Mouse (Mus musculus): ENCODE data around the gene Mkln1. TPM values are rescaled to one million over a fixed set of nuclear protein-coding genes. Genes with fewer than 3 reads are reported as not detected.

Gene Mkln1
- polyA plus RNA-seq, 1 experiment: 153 TPM

GRCm38 (mm10) chr6:31382989-31383388, 15.5 kb upstream of the Mkln1 start:
- H3K27ac ChIP-seq (ENCODE audit: insufficient read depth, low read length): no peak overlapping the region

DNA sequence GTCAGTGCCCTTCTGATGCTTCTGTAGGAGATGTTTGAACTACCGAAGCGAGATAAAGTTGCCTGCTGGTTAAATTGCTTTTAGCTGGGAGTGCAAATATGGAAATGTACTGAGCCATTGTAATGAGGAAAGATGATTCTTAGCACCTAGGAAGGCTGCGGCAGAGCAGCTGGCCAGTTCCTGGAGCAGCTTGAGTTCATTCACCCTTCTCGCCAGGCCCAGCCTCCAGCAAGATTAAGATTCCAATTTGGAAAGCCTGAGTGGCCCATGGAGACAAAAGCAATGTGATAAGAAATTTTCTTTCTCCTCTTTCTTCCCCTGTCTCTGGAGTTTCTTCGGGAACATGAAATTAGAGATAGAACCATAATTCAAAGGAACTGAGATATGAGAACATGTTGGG, 13.7 kb upstream of the Mkln1 start:
- no peaks in the 10 kb centered on the region for H3K27me3 ChIP-seq (ENCODE audit: control insufficient read depth, insufficient read depth, low read length, poor library complexity, severe bottlenecking)
- no peak overlapping the region for H3K9ac ChIP-seq (ENCODE audit: low read depth, poor library complexity, severe bottlenecking)
- no peak overlapping the region for H3K27ac ChIP-seq (ENCODE audit: insufficient read depth, low read length)
- H3K36me3 ChIP-seq (ENCODE audit: control insufficient read depth, insufficient read depth, low read length, poor library complexity, severe bottlenecking): no peaks in the 10 kb centered on the region
- H3K4me3 ChIP-seq (ENCODE audit: low read depth, low read length): no peak overlapping the region
- TF ChIP-seq POLR2A (IDR thresholded peaks at IDR 0.05; ENCODE audit: insufficient read depth, low read length) (no peak), CTCF (IDR thresholded peaks at IDR 0.05; ENCODE audit: low read depth, low read length) (no peak), EP300 (IDR thresholded peaks at IDR 0.05; ENCODE audit: insufficient read depth, low read depth, low read length) (no peak)
- no peaks in the 10 kb centered on the region for H3K9me3 ChIP-seq (replicated peaks; ENCODE audit: control insufficient read depth, insufficient read depth, low read length, poor library complexity, severe bottlenecking)
- no peaks in the 10 kb centered on the region for H3K4me1 ChIP-seq (ENCODE audit: control insufficient read depth, insufficient read depth, low read length)

More at GRCm38 (mm10) chr6:31382989-31383388, 15.5 kb upstream of the Mkln1 start:
- no peaks in the 10 kb centered on the region for H3K36me3 ChIP-seq (ENCODE audit: control insufficient read depth, insufficient read depth, low read length, poor library complexity, severe bottlenecking)
- H3K4me1 ChIP-seq (ENCODE audit: control insufficient read depth, insufficient read depth, low read length): no peaks in the 10 kb centered on the region
- no peaks in the 10 kb centered on the region for H3K9me3 ChIP-seq (replicated peaks; ENCODE audit: control insufficient read depth, insufficient read depth, low read length, poor library complexity, severe bottlenecking)
- H3K9ac ChIP-seq (ENCODE audit: low read depth, poor library complexity, severe bottlenecking): no peak overlapping the region
- H3K4me3 ChIP-seq (ENCODE audit: low read depth, low read length): no peak overlapping the region
- TF ChIP-seq CTCF (IDR thresholded peaks at IDR 0.05; ENCODE audit: low read depth, low read length): no peak
- no peak for TF ChIP-seq EP300 (IDR thresholded peaks at IDR 0.05; ENCODE audit: insufficient read depth, low read depth, low read length)
- no peak for TF ChIP-seq POLR2A (IDR thresholded peaks at IDR 0.05; ENCODE audit: insufficient read depth, low read length)
- H3K27me3 ChIP-seq (ENCODE audit: control insufficient read depth, insufficient read depth, low read length, poor library complexity, severe bottlenecking): no peaks in the 10 kb centered on the region

- Histone ChIP-seq H3K4me3 (ENCODE audit: low read depth, low read length) (no peak overlapping the region), H3K9ac (ENCODE audit: low read depth, poor library complexity, severe bottlenecking) (no peak overlapping the region), H3K36me3 (ENCODE audit: control insufficient read depth, insufficient read depth, low read length, poor library complexity, severe bottlenecking) (no peaks in the 10 kb centered on the region), H3K27me3 (ENCODE audit: control insufficient read depth, insufficient read depth, low read length, poor library complexity, severe bottlenecking) (no peaks in the 10 kb centered on the region), H3K9me3 (replicated peaks; ENCODE audit: control insufficient read depth, insufficient read depth, low read length, poor library complexity, severe bottlenecking) (no peaks in the 10 kb centered on the region), H3K4me1 (ENCODE audit: control insufficient read depth, insufficient read depth, low read length) (no peaks in the 10 kb centered on the region), H3K27ac (ENCODE audit: insufficient read depth, low read length) (no peak overlapping the region)
- TF ChIP-seq EP300 (IDR thresholded peaks at IDR 0.05; ENCODE audit: insufficient read depth, low read depth, low read length) (no peak), CTCF (IDR thresholded peaks at IDR 0.05; ENCODE audit: low read depth, low read length) (no peak), POLR2A (IDR thresholded peaks at IDR 0.05; ENCODE audit: insufficient read depth, low read length) (no peak)
Measured at GRCm38 (mm10) chr6:31385281-31386145, 13.0 kb upstream of the Mkln1 start.

GRCm38 (mm10) chr6:31389716-31390115, 8.8 kb upstream of the Mkln1 start:
- Histone ChIP-seq H3K36me3 (ENCODE audit: control insufficient read depth, insufficient read depth, low read length, poor library complexity, severe bottlenecking) (no peaks in the 10 kb centered on the region), H3K27me3 (ENCODE audit: control insufficient read depth, insufficient read depth, low read length, poor library complexity, severe bottlenecking) (no peaks in the 10 kb centered on the region), H3K9me3 (replicated peaks; ENCODE audit: control insufficient read depth, insufficient read depth, low read length, poor library complexity, severe bottlenecking) (no peaks in the 10 kb centered on the region), H3K27ac (ENCODE audit: insufficient read depth, low read length) (no peak overlapping the region), H3K9ac (ENCODE audit: low read depth, poor library complexity, severe bottlenecking) (no peak overlapping the region), H3K4me1 (ENCODE audit: control insufficient read depth, insufficient read depth, low read length) (no peaks in the 10 kb centered on the region), H3K4me3 (ENCODE audit: low read depth, low read length) (no peak overlapping the region)
- TF ChIP-seq CTCF (IDR thresholded peaks at IDR 0.05; ENCODE audit: low read depth, low read length) (no peak), EP300 (IDR thresholded peaks at IDR 0.05; ENCODE audit: insufficient read depth, low read depth, low read length) (no peak), POLR2A (IDR thresholded peaks at IDR 0.05; ENCODE audit: insufficient read depth, low read length) (no peak)

- Histone ChIP-seq H3K27ac (ENCODE audit: insufficient read depth, low read length) (no peak overlapping the region), H3K4me1 (ENCODE audit: control insufficient read depth, insufficient read depth, low read length) (no peaks in the 10 kb centered on the region), H3K9me3 (replicated peaks; ENCODE audit: control insufficient read depth, insufficient read depth, low read length, poor library complexity, severe bottlenecking) (no peaks in the 10 kb centered on the region), H3K27me3 (ENCODE audit: control insufficient read depth, insufficient read depth, low read length, poor library complexity, severe bottlenecking) (no peaks in the 10 kb centered on the region), H3K36me3 (ENCODE audit: control insufficient read depth, insufficient read depth, low read length, poor library complexity, severe bottlenecking) (no peaks in the 10 kb centered on the region), H3K9ac (ENCODE audit: low read depth, poor library complexity, severe bottlenecking) (no peak overlapping the region), H3K4me3 (ENCODE audit: low read depth, low read length) (no peak overlapping the region)
- no peak for TF ChIP-seq POLR2A (IDR thresholded peaks at IDR 0.05; ENCODE audit: insufficient read depth, low read length)
- peak; percentile 50 for TF ChIP-seq CTCF (IDR thresholded peaks at IDR 0.05; ENCODE audit: low read depth, low read length)
Measured at GRCm38 (mm10) chr6:31390243-31390981, 8.1 kb upstream of the Mkln1 start.

DNA sequence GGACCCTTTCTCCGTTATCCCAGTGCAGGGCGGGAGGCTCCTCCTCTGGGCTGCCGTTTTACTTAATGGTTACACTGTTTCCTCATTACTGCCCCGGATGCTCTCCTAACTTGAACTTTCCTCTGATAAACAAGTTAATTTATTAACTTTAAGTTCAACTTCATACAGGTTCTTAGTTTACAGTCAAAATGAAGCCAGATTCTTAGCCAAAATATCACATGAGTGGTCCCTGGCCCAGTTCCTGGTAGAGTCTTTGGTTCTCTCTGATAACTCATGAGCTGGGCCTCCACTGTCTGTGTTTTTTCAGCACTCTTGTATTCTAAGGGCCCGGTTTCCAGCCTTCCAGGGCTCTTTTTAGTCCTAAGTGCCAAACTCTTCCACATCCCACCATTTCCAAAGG, 5.7 kb upstream of the Mkln1 start:
- Histone ChIP-seq H3K4me3 (ENCODE audit: low read depth, low read length) (no peak overlapping the region), H3K9ac (ENCODE audit: low read depth, poor library complexity, severe bottlenecking) (no peak overlapping the region), H3K36me3 (ENCODE audit: control insufficient read depth, insufficient read depth, low read length, poor library complexity, severe bottlenecking) (no peaks in the 10 kb centered on the region), H3K27ac (ENCODE audit: insufficient read depth, low read length) (no peak overlapping the region), H3K9me3 (replicated peaks; ENCODE audit: control insufficient read depth, insufficient read depth, low read length, poor library complexity, severe bottlenecking) (no peaks in the 10 kb centered on the region), H3K27me3 (ENCODE audit: control insufficient read depth, insufficient read depth, low read length, poor library complexity, severe bottlenecking) (no peaks in the 10 kb centered on the region), H3K4me1 (ENCODE audit: control insufficient read depth, insufficient read depth, low read length) (no peaks in the 10 kb centered on the region)
- TF ChIP-seq CTCF (IDR thresholded peaks at IDR 0.05; ENCODE audit: low read depth, low read length) (no peak), POLR2A (IDR thresholded peaks at IDR 0.05; ENCODE audit: insufficient read depth, low read length) (no peak), EP300 (IDR thresholded peaks at IDR 0.05; ENCODE audit: insufficient read depth, low read depth, low read length) (no peak)
